Mouse (Mus musculus): ENCODE results near the gene Asphd2. TPM values are rescaled to one million over a fixed set of nuclear protein-coding genes. Genes with fewer than 3 reads are reported as not detected.

Gene Asphd2
- total RNA-seq, 2 experiments from 2014 or later: not detected

GRCm38 (mm10) chr5:112391676-112392323, 2.9 kb downstream of the Asphd2 start:
- ATAC-seq (ENCODE audit: poor library complexity, severe bottlenecking): no peak

- ATAC-seq (ENCODE audit: poor library complexity, severe bottlenecking): no peak
Observed at GRCm38 (mm10) chr5:112391002-112391401, 3.7 kb downstream of the Asphd2 start.

GRCm38 (mm10) chr5:112389352-112389751, 5.3 kb downstream of the Asphd2 start:
- no peak for ATAC-seq (ENCODE audit: poor library complexity, severe bottlenecking)

GRCm38 (mm10) chr5:112385973-112386372, 8.7 kb downstream of the Asphd2 start:
- no peak for ATAC-seq (ENCODE audit: poor library complexity, severe bottlenecking)

- peak; percentile 74 for ATAC-seq (ENCODE audit: poor library complexity, severe bottlenecking)
Observed at GRCm38 (mm10) chr5:112384805-112385472, 9.7 kb downstream of the Asphd2 start.

GRCm38 (mm10) chr5:112382641-112383330, 11.9 kb downstream of the Asphd2 start:
- ATAC-seq (ENCODE audit: poor library complexity, severe bottlenecking): no peak

DNA sequence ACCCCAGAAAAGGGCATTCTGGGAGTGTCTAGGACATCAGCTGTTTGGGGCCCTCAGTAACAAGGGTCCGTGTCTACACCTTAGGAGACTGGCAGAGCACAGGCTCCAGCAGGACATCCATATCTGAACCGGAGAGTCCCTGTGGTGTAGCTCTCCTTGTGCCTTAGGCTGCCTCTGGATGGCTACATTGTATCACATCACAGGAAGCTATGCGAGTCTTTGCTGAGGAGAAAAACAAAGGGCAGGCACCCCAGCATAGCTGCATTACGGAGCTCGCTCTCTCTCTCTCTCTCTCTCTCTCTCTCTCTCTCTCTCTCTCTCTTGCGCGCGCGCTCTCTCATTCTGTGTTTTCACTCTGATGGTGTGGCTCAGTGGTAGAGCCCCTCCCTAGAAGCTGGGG, 12.6 kb downstream of the Asphd2 start:
- no peak for ATAC-seq (ENCODE audit: poor library complexity, severe bottlenecking)

DNA sequence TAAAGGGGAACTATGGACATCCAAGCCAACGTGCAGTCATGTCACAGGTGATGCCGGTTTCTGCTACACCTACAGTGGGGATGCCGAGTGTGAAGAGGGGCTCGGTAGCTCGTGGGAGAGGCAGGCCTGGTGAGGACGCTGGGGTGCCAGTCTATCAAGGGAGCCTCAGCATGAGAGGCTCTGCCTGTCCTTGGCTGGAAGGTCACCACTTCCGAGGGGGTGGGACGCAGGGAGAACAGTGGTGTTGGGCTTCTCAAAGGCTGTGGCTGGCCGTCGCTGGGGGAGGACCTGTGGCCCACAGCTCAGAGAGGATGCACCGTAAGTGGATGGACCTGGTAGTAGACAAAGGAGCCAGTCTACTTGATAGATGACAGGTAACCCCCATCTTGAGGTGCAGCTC, 13.5 kb downstream of the Asphd2 start:
- ATAC-seq (ENCODE audit: poor library complexity, severe bottlenecking): no peak

GRCm38 (mm10) chr5:112378716-112379115, 15.9 kb downstream of the Asphd2 start:
- ATAC-seq (ENCODE audit: poor library complexity, severe bottlenecking): no peak

- ATAC-seq (ENCODE audit: poor library complexity, severe bottlenecking): no peak
Observed at GRCm38 (mm10) chr5:112377380-112377779, 17.3 kb downstream of the Asphd2 start.

DNA sequence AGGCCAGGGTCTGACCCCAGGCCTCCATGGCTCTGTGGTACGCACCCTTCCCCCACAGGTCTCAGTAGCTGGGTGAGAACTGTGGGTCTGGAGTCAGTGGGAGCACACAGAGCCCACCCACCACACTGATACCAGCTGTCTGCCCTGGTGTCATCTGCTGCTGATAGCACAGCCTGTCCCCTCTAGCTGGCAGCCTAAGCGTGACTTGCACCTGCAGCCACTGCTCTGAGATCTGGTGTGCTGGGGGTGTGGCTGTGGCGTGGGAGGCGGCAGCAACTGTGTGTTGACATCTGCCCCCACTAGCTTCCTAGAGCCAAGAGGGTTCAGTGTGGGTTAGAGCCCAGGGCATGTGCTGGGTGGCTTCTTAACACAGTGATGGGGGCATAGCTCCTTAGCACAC, 18.6 kb downstream of the Asphd2 start:
- no peak for ATAC-seq (ENCODE audit: poor library complexity, severe bottlenecking)

GRCm38 (mm10) chr5:112371933-112372332, 22.7 kb downstream of the Asphd2 start:
- no peak for ATAC-seq (ENCODE audit: poor library complexity, severe bottlenecking)

GRCm38 (mm10) chr5:112370236-112370813, 24.3 kb downstream of the Asphd2 start:
- no peak for ATAC-seq (ENCODE audit: poor library complexity, severe bottlenecking)

- no peak for ATAC-seq (ENCODE audit: poor library complexity, severe bottlenecking)
Observed at GRCm38 (mm10) chr5:112369326-112369725, 25.3 kb downstream of the Asphd2 start.

- no peak for ATAC-seq (ENCODE audit: poor library complexity, severe bottlenecking)
Observed at GRCm38 (mm10) chr5:112368666-112369065, 26.0 kb downstream of the Asphd2 start.

DNA sequence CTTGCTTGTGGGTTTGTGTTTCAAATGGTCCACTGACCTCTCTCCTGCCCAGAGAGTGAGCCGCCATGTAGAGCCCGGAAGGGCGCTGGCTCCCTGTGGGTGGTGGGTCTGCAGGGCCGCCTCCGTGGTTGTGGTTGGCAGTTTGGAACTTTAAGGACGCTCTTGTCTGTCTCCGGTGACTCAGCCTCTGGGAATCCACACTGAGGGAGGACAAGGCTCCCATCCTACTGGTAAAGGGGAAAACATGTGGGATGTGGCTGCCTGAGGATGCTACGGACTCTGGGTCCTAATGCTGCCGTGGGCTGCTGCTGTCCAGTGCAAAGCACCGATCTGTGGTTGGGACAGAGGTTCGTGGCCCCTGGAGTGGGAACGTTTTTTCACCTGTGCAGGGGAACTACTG, 26.7 kb downstream of the Asphd2 start:
- ATAC-seq (ENCODE audit: poor library complexity, severe bottlenecking): no peak

DNA sequence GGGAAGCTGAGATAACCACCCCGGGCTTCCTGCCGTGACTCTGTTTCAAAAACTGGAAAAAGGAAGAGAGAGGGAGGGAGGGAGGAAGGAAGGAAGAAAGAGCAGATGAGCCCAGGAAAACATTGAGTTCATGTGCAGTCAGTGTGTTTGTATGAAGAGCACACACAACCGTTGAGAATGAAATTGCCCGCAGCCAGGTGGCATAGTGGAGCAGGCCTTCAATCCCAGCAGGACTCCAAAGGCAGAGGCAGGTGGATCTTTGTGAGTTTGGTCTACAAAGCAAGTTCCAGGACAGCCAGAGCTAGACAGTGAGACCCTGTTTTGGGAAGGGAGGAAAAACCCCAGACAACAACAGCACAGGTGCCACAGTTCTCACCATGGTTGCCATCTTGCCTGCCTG, 27.3 kb downstream of the Asphd2 start:
- no peak for ATAC-seq (ENCODE audit: poor library complexity, severe bottlenecking)

GRCm38 (mm10) chr5:112366879-112367278, 27.8 kb downstream of the Asphd2 start:
- ATAC-seq (ENCODE audit: poor library complexity, severe bottlenecking): no peak

- ATAC-seq (ENCODE audit: poor library complexity, severe bottlenecking): no peak
Observed at GRCm38 (mm10) chr5:112364184-112364797, 30.4 kb downstream of the Asphd2 start.

DNA sequence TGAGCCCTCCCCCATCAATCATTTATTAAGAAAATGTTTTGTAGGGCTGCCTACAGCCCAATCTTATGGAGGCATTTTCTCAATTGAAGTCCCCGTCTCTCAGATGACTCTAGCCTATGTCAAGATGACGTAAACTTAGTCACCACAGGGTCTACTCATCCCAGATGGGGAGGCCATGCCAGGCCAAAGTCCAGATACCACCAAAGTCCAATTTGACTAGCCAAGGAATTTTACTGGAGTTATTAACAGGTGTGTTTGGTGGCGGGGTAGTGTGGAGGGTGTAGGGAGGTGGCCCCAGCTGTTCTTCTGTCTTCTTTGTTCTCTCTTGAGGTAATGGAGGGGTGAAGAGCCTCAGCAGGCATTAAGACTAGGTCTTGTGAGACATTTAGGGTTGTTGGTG, 34.6 kb downstream of the Asphd2 start:
- no peak for ATAC-seq (ENCODE audit: poor library complexity, severe bottlenecking)

GRCm38 (mm10) chr5:112359520-112359919, 35.1 kb downstream of the Asphd2 start:
- ATAC-seq (ENCODE audit: poor library complexity, severe bottlenecking): no peak

Measured in megakaryocyte, adult 5-6 weeks (primary cell).